Mouse (Mus musculus) testis, postnatal 14 days (tissue): ENCODE measurements around the gene Ccl24.
"Not testable (repeated sequence)": the region's sequence is repeated elsewhere in the genome, so short reads cannot be mapped to it uniquely, and the experiment has no call there.

Experiments used
- DNase-seq: peaks from one replicate; pipeline ENCODE4 v3.0.0; 2021; ENCODE audit warnings: low spot score

Gene Ccl24

GRCm38 (mm10) chr5:135573006-135573405, at the start of gene Ccl24:
TSS of gene Ccl24 (minus strand) at chr5:135573049.
- DNase-seq, result no peak

GRCm38 (mm10) chr5:135621725-135622124, 48.9 kb upstream of the Ccl24 start:
- no peak for DNase-seq

- DNase-seq, result no peak
Measured at GRCm38 (mm10) chr5:135620526-135620925, 47.7 kb upstream of the Ccl24 start.

GRCm38 (mm10) chr5:135619741-135620140, 46.9 kb upstream of the Ccl24 start:
- not testable (repeated sequence) for DNase-seq

- DNase-seq, result no peak
Measured at GRCm38 (mm10) chr5:135609794-135610193, 36.9 kb upstream of the Ccl24 start.

DNA sequence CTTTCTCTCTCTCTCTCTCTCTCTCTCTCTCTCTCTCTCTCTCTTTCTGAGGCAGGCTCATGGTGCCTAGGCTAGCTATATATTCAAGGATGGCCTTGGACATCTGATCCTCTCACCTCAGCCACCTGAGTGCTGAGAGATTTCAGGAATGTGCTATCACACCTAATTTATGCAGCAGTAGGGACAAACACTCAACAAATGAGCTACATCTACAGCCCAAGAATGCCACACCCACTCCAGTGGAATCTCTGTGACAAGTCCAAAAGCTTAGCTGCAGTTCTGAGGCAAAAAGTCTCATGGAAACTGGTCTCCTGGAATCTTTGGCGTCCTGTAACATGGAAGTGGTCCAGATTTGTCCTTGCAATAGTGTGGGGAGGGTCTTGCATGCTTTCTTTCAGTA, 34.7 kb upstream of the Ccl24 start:
- DNase-seq, result no peak

DNA sequence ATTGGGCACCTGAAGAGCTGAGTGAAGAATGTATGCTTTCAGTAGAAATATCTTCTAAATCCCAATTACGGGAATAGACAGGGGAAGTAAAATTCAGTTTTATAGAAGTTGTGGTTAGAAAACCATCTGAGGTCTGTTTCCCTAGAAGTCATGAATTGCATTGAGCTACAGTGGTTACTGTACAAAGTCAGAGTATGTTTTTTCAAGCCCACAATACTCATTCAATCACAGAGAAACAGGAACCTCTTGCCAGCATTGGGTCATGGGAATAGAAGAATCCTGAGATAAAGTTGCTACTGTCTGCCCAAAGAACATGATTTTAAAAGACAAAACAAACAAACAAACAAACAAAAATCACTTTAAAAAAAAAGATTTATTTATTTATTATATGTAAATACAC, 33.9 kb upstream of the Ccl24 start:
- DNase-seq, result not testable (repeated sequence)

DNA sequence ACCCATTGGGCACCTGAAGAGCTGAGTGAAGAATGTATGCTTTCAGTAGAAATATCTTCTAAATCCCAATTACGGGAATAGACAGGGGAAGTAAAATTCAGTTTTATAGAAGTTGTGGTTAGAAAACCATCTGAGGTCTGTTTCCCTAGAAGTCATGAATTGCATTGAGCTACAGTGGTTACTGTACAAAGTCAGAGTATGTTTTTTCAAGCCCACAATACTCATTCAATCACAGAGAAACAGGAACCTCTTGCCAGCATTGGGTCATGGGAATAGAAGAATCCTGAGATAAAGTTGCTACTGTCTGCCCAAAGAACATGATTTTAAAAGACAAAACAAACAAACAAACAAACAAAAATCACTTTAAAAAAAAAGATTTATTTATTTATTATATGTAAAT, 31.8 kb upstream of the Ccl24 start:
- not testable (repeated sequence) for DNase-seq

GRCm38 (mm10) chr5:135589996-135590784, 17.3 kb upstream of the Ccl24 start:
- no peak for DNase-seq

DNA sequence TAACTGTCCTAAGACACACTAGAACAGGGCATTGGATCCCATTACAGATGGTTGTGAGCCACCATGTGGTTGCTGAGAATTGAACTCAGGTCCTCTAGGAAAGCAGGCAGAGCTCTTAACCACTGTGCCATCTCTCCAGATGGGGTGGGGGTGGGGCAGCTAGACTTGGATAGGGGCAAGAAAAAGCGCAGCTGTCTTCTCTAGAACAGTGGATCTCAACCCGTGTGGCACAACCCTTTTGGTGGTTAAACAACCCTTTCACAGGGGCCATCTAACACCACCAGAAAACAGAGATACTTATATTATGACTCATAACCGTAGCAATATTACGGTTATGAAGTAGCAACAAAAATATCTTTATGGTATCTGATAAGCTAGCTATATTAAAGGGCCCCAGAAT, 14.9 kb upstream of the Ccl24 start:
- DNase-seq, result no peak

DNA sequence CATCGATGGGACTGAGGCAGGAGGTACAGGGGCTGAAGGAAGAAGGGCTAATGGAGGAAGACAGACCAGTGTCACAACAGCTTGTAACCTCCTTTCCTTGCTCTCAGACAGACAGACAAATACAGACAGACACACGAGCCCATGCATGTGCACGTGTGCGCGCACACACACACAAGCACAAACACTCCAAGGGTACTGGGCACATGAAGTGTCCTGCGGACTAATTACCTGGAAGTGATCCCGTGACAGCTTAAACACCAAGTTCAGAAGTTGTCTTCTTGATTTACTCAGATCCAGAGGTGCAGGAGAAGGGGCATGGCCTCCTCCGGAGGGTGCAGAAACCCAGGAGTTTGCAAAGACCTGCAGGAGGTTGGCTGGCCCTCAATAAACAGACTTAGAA, 12.8 kb upstream of the Ccl24 start:
- DNase-seq, result no peak

GRCm38 (mm10) chr5:135582330-135582729, 9.5 kb upstream of the Ccl24 start:
- DNase-seq, result no peak

GRCm38 (mm10) chr5:135579331-135579751, 6.5 kb upstream of the Ccl24 start:
- no peak for DNase-seq

GRCm38 (mm10) chr5:135576055-135576454, 3.2 kb upstream of the Ccl24 start:
- DNase-seq, result no peak

GRCm38 (mm10) chr5:135568698-135569097, 4.2 kb downstream of the Ccl24 start:
- DNase-seq, result no peak

DNA sequence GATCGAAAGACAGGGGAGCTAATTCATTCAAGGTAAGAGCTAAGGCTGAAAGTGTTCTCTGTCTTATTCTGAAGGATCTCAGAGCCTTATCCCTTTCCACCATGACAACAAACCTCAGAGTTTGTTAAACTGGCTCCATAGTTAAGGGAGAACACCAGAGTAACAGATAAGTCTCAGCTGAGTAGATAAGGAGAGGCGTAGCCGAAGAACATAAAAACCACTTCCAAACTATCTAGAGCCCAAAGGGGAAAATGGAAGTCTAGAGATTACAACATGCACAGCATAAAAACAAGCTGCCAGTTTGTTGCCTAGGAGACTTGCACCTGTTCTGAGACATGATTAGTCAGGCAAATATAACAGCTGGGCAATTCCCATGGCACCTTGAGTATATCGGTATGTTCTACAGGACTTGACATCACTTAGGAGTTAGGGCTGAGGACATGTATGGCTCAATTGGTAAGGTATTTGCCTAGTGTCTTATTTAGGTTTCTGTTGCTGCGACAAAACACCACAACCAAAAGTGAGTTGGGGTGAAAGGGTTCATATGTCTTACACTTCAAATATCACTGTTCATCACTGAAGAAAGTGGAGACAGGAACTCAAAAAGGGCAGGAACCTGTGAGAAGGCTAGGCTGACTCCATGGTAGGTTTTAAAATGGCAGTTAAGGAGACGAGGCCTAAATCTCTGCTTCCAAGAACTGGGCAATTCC, 5.1 kb downstream of the Ccl24 start:
- no peak for DNase-seq

DNA sequence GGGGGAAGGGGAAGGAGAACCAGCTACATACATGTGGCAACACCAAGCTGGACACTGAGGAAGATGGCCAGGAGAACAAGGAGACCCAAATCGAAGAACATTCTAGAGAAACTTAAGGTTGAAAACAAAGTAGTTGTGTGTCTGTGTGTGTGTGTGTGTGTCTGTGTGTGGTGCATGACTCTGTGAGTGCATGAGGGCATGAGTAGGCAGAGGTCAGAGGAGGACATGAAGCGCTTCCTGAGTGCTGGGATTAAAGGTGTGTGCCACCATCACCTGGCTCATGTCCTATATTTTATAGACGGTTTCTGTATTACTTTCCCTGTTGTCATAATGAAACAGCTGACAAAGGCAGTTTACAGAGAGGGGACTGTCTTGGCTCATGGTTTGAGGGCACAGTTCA, 9.4 kb downstream of the Ccl24 start, which contains the start of gene Ccl26:
TSS of gene Ccl26 (minus strand) at position 101 of the 400 bp plus-strand sequence.
- no peak for DNase-seq

DNA sequence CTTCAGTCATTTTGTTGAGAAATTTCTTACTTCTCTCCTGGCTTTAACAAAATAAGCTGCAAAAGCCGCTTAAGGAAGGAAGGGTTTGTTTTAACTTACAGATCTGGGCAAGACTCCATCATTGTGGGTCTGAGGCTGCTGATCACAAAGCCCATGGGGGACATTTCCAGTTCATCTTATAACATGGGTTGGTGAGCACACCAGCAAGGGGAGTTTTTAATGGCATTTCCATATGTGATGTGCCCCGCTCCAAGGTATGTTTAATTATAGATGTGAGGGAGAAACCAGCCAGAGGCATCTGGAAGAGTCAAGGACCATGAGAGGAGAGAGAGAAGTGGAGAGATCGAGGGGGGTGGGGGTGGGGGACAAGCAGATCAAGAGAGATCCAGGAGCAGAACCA, 15.2 kb downstream of the Ccl24 start:
- no peak for DNase-seq

DNA sequence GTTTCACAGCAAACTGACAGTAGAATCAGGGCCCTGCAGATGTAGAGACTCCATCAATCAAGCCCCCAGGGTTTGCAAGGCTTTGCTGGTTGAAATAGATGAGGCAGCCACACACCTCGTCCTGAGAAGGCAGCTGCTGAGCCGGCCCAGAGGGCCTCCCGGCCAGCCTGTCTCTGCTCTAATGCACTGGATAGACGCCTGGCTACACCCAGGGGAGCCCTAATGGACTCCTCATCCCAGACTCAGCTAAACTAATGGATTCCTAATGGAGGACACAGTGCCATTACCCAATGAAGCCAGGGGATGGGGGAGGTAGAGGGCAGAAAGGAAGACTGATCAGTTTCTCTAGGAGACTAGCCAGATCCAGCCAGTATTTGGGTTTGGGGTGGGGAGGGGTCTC, 15.8 kb downstream of the Ccl24 start:
- no peak for DNase-seq

DNA sequence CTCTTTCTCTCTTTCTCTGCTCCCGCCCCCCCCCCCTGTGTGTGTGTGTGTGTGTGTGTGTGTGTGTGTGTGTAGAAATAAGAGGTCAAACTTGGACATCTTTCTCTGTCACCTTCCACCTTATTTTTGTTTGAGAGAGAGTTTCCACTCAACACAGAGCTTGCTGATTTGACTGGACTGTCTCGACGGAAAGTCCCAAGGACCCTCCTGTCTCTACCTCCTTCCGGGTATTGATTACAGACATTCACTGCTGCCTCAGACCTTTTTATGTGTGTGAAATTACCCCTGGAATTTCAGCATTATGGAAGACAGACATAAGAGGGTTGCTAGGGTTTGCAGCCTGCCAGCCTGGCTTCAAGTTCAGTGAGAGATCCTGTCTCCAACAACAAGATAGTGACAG, 16.6 kb downstream of the Ccl24 start:
- no peak for DNase-seq

- DNase-seq, result no peak
Measured at GRCm38 (mm10) chr5:135551591-135551990, 21.3 kb downstream of the Ccl24 start.

GRCm38 (mm10) chr5:135550910-135551309, 21.9 kb downstream of the Ccl24 start:
- no peak for DNase-seq

DNA sequence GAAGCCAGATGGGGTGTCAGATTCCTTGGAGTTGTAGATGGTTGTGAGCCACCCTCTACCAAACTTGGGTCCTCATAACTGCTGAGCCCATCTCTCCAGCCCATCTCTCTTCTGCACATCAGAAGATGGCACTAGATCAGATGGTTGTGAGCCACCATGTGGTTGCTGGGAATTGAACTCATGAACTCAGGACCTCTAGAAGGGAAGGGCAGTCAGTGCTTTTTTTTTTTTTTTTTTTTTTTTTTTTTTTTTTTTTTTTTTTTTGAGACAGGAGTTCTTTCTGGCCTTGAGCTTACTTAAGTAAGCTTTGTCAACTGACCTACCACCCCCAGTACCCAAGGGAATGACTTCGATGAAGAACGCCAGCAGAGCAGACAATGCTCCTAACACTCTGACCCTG, 24.9 kb downstream of the Ccl24 start:
- DNase-seq, result no peak
